Mouse (Mus musculus): ENCODE measurements at regions not wholly inside any gene's neighbourhood (a gene's known extent, or its start where the extent isn't known, plus 50 kb on each side); places are given as distances from the start of the nearest gene placed in this dataset.

DNA sequence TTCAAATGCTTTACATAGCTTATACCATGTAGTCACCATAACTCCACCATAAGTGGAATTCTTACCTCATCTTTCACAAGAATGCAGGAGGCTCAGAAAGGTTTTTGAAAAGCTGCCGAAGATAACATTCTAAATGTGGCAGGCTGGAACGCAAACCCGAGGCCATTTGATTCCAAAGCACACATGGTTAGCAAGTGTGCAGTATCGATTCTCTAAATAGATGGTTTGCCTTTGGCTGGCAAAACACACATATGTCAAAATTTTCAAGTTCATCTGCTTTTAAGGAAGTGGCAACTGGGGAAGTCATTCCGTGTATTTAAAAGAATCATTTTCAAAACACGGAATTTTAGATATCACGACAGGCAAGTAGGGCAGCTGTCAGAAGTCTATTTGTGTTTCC is 609.8 kb downstream of the Actr3 start:
- TF ChIP-seq POLR2A (IDR thresholded peaks at IDR 0.05; ENCODE audit: borderline replicate concordance, extremely low read depth, low read depth, low read length) (no peak), CTCF (IDR thresholded peaks at IDR 0.05; ENCODE audit: insufficient read depth, low read length) (no peak)
